Mouse (Mus musculus) layer of hippocampus, adult 18-20 months (tissue): ENCODE results near the gene Ifitm2. TPM values are rescaled to one million over a fixed set of nuclear protein-coding genes. Genes with fewer than 3 reads are reported as not detected.
"Not testable (repeated sequence)": the region's sequence is repeated elsewhere in the genome, so short reads cannot be mapped to it uniquely, and the experiment has no call there.

ENCODE experiments used
- DNase-seq, 2 experiments: peaks; one replicate each; pipeline ENCODE4 v3.0.0; 2022; ENCODE audit warnings: low spot score in 2 of 2
- total RNA-seq, 2 experiments: library from RNA; stranded (reverse); gene quantifications; 2 replicates each; pipeline ENCODE4 v1.2.3; 2021

Ifitm2 gene
- total RNA-seq, 2 experiments from 2014 or later, result 11.0 to 12.9 TPM

DNA sequence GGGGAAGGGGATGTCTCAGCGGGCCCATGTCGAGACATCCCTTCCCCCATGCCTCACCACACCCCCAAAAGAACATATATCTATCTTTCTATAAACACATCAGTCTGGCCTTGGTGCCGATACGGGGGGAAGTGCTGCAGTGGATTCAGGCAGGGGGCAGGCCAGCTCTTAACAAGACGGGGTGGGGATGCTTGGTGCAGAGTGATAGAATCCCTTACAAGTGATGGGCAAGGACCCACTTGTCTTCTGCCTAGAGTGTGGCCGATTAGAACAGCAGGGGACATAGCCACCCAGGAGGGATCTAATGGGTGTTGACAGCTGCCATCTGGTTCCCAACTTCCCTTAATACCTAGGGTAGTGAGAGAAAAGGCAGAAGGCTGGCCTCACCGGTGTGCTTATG, 15.1 kb upstream of the Ifitm2 start:
- no peak for DNase-seq

GRCm38 (mm10) chr7:140968710-140969109, 12.9 kb upstream of the Ifitm2 start:
- not testable (repeated sequence) for DNase-seq

- DNase-seq, result no peak
Measured at GRCm38 (mm10) chr7:140967862-140968591, 12.2 kb upstream of the Ifitm2 start.

DNA sequence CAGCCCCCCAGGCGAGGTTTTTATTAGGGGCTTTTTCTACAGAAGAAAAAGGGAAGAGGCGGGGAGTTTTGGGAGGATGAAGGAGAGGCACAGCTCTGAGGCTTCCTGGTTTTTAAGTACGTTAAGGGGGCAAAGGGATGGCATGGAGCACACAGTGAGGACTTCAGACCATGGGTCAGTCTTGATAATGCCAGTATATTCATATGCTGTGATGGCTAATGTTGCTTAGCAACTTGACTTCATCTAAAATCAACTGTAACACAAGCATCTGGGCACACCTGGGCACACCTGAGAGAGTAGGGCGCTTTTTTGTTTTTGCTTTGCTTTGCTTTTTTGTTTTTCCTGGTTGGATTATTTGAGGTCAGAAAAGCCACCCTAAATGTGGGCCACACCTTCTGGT, 11.1 kb upstream of the Ifitm2 start, which contains the start of gene Ifitm1:
Gene Ifitm1 (plus strand): TSS at position 301 of the 400 bp plus-strand sequence.
- DNase-seq, result no peak

DNA sequence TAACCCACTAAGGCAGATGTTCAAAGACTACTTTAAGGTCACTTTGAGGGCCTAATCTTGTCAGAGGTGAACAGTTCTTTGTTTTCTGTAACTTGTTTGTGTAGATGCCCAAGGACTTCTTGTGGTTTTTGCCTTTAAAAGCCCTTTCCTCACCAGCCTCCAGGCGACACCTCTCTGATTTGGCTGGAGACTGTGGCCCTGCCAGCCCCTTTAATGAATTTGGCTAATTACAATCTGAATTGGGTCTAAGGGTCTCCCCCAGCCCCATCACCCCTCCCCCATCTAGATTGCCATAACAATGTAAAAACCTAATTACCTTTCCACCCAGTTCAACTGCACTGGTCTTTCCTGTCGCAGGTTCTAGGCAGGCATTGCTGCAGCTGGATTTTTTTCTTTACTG, 6.9 kb upstream of the Ifitm2 start:
- no peak for DNase-seq

- no peak for DNase-seq
Measured at GRCm38 (mm10) chr7:140961416-140961815, 5.6 kb upstream of the Ifitm2 start.

DNA sequence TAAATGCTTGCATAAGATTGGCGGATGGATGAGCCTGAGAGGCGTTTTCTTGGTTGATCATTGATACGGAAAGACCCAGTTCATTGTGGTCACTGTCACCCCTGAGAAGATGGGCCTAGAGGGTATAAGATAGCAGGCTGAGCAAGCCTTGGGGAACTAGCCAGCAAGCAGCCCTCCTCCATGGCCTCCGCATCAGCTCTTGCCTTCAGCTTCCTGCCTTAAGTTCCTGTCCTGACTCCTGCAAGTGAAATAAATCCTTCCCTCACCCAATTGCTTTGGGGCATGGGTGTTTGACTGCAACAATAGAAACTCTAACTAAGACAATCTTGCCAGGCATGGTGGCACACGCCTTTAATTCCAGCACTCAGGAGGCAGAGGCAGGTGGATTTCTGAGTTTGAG, 4.2 kb upstream of the Ifitm2 start:
- no peak for DNase-seq

DNA sequence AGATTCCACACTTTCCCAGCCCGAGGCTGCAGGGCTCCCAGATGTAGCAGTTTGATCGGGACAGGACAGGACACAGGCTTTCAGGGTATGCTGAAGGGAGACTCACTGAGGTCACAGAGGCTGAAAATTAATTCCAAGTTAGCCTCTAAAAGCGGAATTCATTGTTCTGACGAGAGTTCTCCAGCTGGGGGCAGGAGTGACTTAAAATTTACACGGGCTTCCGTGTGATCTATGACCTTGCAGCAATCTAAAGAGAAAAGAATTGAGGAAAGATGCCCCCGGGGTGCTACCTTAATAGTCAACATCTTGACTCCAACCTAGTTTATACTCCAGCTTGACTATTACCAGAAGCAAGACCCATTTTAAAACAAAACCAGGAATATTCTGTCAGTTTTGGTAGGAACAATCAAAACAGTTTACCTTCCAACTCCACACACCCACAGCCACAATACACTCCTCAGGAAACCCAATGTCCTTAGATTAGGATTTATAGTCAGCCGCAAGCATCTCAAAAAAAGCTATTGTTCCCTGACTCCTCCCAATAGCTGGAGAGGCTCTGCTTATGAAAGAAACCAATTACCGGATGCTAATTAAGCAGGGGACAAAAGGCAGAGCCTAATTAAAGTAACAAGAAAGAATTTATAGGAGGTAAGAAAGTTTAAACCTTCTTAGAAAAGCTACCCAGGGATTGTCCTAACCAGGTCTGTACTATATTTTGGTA, 3.6 kb upstream of the Ifitm2 start:
- DNase-seq, result peak in 1 of 2 experiments; percentile 55

DNA sequence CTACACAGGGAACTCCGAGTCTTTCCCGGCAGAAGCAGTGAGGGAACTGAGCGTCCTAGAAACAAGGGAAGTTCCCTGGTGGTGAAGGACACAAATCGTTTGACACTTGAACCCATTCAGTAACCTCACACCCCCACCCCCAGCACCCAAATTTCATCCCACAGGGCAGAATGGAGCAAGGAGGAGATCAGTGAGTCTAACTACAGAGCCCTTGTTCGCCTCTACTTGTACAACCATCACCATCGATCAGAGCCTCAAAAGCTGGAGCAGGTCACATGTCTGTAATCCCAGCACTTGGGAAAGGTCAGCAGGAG, 726 bp upstream of the Ifitm2 start:
- DNase-seq, result no peak

DNA sequence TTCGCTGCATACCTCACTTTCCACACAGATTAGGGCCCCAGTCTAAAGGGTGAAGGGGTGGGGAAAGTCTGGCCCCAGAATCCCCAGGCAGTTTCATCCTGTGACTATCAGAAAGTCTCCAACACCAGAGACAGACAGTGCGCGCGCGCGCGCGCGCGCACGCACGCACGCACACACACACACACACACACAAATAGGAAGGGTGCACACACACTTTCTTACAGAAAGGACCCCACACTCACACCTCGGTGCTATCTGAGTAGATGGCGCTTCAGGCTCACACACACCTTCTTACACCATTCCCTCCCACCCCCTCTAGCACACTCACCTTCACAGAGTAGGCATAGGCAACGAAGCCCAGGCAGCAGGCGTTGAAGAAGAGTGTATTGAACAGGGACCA, 445 bp downstream of the Ifitm2 start:
- DNase-seq, result no peak

- no peak for DNase-seq
Measured at GRCm38 (mm10) chr7:140954733-140955071, 1.1 kb downstream of the Ifitm2 start.

- DNase-seq, result no peak
Measured at GRCm38 (mm10) chr7:140953800-140954732, 1.7 kb downstream of the Ifitm2 start.

DNA sequence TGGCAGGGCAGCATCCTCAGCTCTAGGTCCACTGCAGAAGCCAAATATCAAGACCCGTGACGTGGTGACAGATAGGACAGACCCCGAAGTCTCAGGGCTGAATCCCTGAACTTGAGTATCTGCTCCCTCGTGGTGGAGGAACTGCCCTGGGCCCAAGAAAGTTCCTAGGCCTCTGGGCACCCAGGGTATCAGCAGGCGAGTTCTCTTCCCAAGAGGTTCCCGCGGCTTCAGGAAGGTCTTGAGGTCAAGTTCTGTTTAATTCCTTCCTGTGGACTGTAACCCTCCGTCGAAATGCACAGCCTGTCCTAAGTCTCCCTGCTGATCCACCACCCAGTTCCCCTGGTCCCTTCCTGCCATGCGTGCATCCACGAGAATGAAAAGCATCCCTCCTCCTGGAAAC, 2.7 kb downstream of the Ifitm2 start:
- DNase-seq, result no peak

DNA sequence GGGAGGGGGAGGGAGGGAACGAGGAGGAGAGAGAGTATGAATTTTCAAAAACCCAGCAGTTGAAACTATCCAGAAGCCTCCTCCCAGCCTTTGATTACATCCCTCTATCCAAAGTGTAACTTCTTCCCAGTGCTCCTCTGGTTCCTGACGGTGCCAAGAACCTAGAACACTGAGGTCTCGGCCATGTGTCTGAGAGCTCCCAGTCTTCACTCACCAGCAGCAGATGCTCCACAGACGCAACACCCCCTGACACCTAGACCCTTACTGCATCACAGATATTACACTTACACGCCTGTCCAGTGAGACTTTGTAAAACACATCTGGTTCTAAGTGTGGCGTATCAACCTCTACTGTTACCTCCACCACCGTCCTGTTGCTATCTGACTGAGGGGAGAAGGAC, 3.3 kb downstream of the Ifitm2 start:
- no peak for DNase-seq

GRCm38 (mm10) chr7:140951765-140952164, 4.0 kb downstream of the Ifitm2 start:
- DNase-seq, result no peak

DNA sequence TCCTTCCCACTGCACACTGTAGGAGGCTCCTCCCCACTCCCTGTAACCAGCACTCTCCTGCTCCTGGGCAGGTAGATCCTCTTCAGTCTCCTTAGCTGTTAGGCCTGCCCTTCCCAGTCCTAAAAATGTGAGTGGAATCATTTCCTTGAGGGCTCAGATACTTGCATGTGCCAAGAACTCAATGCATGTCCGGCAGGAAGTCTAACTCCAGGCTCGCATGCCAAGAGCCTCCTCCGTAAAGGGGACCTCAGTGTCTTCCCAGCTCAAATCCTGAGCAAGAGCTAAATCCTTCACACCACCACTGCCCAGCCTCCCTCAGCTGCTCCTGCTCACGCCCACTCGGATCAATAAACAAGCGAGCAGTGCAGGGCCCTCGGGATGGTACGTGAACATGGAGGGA, 4.7 kb downstream of the Ifitm2 start:
- DNase-seq, result no peak

GRCm38 (mm10) chr7:140949824-140950530, 5.8 kb downstream of the Ifitm2 start, which contains the start of gene Ifitm5:
TSS of gene Ifitm5 (minus strand) at chr7:140950291.
- DNase-seq, result no peak

DNA sequence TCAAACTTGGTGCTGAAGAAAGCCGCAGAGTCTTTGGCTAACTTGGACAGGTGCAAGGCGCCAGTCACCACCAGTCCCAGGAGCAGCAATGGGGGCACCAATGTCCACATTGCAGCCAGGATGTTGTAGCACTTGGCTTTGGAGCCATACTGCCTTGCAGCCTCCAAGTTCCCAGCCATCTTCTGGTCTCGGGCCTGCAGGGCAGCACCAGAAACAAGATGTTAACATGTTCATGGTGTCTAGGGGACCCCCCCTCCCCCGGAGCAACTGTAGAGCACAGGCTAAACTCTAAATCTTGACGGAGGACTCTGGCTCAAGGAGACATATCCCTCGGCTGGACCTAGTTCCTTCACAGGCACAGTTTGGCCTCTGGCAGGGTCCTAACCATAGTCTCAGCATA, 6.5 kb downstream of the Ifitm2 start:
- DNase-seq, result no peak

DNA sequence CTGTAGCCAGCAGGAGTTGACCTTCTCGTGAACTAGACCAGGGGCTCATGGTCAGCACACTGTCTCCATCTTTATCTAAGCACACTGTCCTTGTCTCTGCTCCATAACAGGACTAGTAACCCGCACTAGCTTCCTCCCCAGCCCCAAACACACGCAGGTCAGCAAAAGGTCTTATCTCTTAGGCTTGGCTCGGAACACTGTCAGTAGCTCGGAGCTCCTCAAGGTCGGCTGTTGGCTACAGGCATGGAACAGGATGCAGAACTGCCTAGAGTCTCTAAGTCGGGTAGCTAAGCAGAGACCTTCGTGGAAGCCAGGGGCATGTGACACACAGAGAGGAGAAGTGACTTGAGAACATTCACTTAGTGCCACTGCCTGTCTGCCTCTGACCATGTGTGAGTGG, 7.6 kb downstream of the Ifitm2 start:
- no peak for DNase-seq

DNA sequence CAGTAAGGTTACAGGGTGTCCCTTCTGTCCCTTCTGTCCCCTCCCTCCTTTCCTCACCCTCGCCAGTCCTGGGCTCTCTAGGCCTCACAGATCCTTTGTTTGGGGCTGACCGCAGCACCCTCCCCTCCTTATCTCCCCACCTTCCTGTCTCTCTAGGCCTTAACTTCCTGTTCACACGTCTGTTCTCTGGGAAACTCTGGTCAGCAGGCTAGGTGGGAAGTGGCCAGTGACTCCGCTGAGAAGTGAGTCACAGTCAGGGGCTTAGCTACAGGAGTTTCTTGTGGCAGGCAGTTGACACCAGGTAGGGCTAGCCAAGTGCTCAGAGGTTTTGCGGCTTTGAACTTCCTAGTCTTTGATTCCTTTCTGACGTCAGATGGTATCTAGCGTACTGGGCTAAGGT, 8.8 kb downstream of the Ifitm2 start:
- DNase-seq, result no peak

GRCm38 (mm10) chr7:140946311-140946710, 9.5 kb downstream of the Ifitm2 start:
- no peak for DNase-seq
